Comparison of ENCODE assay signal across 17 mouse cellular contexts in the genomic region with DNA sequence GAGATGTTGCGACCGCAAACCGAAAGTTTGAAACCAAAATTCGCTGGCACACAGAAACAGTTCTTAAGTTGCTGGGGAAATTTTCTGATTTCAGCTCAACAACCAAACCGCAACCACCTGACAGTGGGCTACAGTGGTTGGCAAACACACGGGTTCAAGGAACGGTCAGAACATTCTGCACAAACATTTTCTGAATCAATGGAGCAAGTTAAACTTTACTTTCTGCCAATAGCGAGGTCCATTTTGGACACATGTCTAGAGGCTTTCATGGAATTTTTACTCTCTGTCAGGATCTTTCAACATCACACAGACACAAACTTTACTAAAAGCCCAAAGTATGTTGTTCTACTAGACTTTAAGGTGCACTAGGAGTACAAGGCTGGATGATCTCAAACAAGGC.
"Had no signal": no experiment of that assay in that cellular context is flagged by ENCODE, and none has a peak within 500 bp of the region (broad histone marks: within the 10 kb centered on the region; RNA-seq: fewer than 3 reads in every experiment).

No protein-coding gene starts in this region.

- H3K27me3 ChIP-seq: neural tube, embryonic 12.5 days; neural tube, embryonic 13.5 days; neural tube, embryonic 15.5 days; stomach, embryonic 15.5 days had no signal

- H3K27ac ChIP-seq: neural tube, embryonic 12.5 days; neural tube, embryonic 13.5 days; neural tube, embryonic 15.5 days; stomach, embryonic 15.5 days; stomach, postnatal 0 days had no signal

- H3K4me3 ChIP-seq: neural tube, embryonic 12.5 days; neural tube, embryonic 13.5 days; neural tube, embryonic 15.5 days; stomach, embryonic 15.5 days had no signal

- DNase-seq: retina, postnatal 1 day; right cerebral cortex, adult 18-20 months; right cerebral cortex, postnatal 14 days; right cerebral cortex, postnatal 25 days; right cerebral cortex, postnatal 4 days; spleen, adult 18-20 months; thymus, adult 18-20 months; thymus, adult 2 months; thymus, postnatal 14 days; thymus, postnatal 25 days; thymus, postnatal 36 days; thymus, postnatal 4 days had no signal

- H3K4me1 ChIP-seq: neural tube, embryonic 12.5 days; neural tube, embryonic 13.5 days; stomach, embryonic 15.5 days had no signal

- H3K4me2 ChIP-seq: neural tube, embryonic 12.5 days; neural tube, embryonic 13.5 days; neural tube, embryonic 15.5 days; stomach, embryonic 15.5 days had no signal

- H3K9me3 ChIP-seq: stomach, embryonic 15.5 days had no signal

- H3K9ac ChIP-seq: neural tube, embryonic 12.5 days; neural tube, embryonic 13.5 days; neural tube, embryonic 15.5 days; stomach, embryonic 15.5 days had no signal
